Mouse (Mus musculus) hindbrain, embryonic 14.5 days (tissue): ENCODE results near the gene 5730596B20Rik. TPM values are rescaled to one million over a fixed set of nuclear protein-coding genes. Genes with fewer than 3 reads are reported as not detected.

Experiments
- microRNA counts: library from miRNA; unstranded; fragments of <30 nt; microRNA quantifications from one replicate; lab custom pipeline; 2016
- microRNA-seq: library from miRNA; unstranded; fragments of <30 nt; microRNA quantifications from one replicate; pipeline ENCODE4, GENCODE M21; 2016
- polyA plus RNA-seq: library from polyadenylated mRNA; unstranded; fragments of >200 nt; fragmentation: Nextera tagmentation; extraction: Ambion mirVana; gene quantifications from 2 replicates; pipeline ENCODE4 v1.2.1, GENCODE M21; 2014

The 5730596B20Rik gene
- polyA plus RNA-seq, 1 experiment from 2014 or later, result 5.0 TPM

MicroRNAs within 50 kb of the gene (microRNA counts, 519-probe panel; counts per million panel counts)
- microRNA mmu-miR-196b (lab: Ali Mortazavi, UCI), result not detected

Small RNA genes within 50 kb of the gene (microRNA-seq; reads per million reads assigned to microRNA genes)
- 41.3 reads per million, percentile 41 among the genes with 10 or more reads in this experiment for gene Mir196b

Other genes with a start within 250 kb of the 5730596B20Rik start
- 33.1 and 38.6 TPM in 2 replicates for gene Skap2, start 164.9 kb upstream of the 5730596B20Rik start, polyA plus RNA-seq
- 2.6 and 3.0 TPM in 2 replicates for gene Hoxa1, start 19.2 kb upstream of the 5730596B20Rik start, polyA plus RNA-seq
- gene Hoxa2, start 12.7 kb upstream of the 5730596B20Rik start, polyA plus RNA-seq, result 27.6 and 35.1 TPM in 2 replicates
- 19.7 and 22.5 TPM in 2 replicates for gene Hoxa4, start 14.3 kb downstream of the 5730596B20Rik start, polyA plus RNA-seq
- 175 and 180 TPM in 2 replicates for gene Hoxa5, start 27.1 kb downstream of the 5730596B20Rik start, polyA plus RNA-seq
- 25.4 and 29.8 TPM in 2 replicates for gene Hoxa6, start 31.2 kb downstream of the 5730596B20Rik start, polyA plus RNA-seq
- 21.7 and 24.9 TPM in 2 replicates for gene Hoxa3, start 35.8 kb downstream of the 5730596B20Rik start, polyA plus RNA-seq
- gene Gm28308, start 35.8 kb downstream of the 5730596B20Rik start, polyA plus RNA-seq, result not detected in 2 replicates
- gene Hoxa7, start 44.4 kb downstream of the 5730596B20Rik start, polyA plus RNA-seq, result 18.7 and 25.2 TPM in 2 replicates
- 1.5 and 2.0 TPM in 2 replicates for gene Hoxa9, start 53.6 kb downstream of the 5730596B20Rik start, polyA plus RNA-seq
- gene Hoxa10, start 63.4 kb downstream of the 5730596B20Rik start, polyA plus RNA-seq, result 0.37 TPM in 1 of 2 replicates, not detected in the other
- gene Hoxa11, start 68.3 kb downstream of the 5730596B20Rik start, polyA plus RNA-seq, result not detected in 2 replicates
- not detected in 2 replicates for gene Hoxa13, start 83.4 kb downstream of the 5730596B20Rik start, polyA plus RNA-seq
- 3.4 and 4.1 TPM in 2 replicates for gene Evx1, start 136.0 kb downstream of the 5730596B20Rik start, polyA plus RNA-seq